Mouse (Mus musculus): ENCODE data around the gene Olfr209.

GRCm38 (mm10) chr16:59349146-59349545, 14.6 kb downstream of the Olfr209 start, which contains the start of gene Olfr206:
- TF ChIP-seq CTCF (IDR thresholded peaks at IDR 0.05; ENCODE audit: borderline replicate concordance, control insufficient read depth, extremely low read depth, insufficient read depth, low read length, poor library complexity) = no peak
- no peak for TF ChIP-seq POLR2A (IDR thresholded peaks at IDR 0.05; ENCODE audit: control insufficient read depth, extremely low read depth, insufficient read depth, low read length, poor library complexity)

Data from thymus, adult 2 months (tissue).